Mouse (Mus musculus): ENCODE results near the gene Agfg1. TPM values are rescaled to one million over a fixed set of nuclear protein-coding genes. Genes with fewer than 3 reads are reported as not detected.
A peak's percentile ranks its signal among the peaks of the same experiment; 100 is the strongest.

Gene Agfg1
- polyA plus RNA-seq, 1 experiment from 2014 or later: 54.5 TPM

DNA sequence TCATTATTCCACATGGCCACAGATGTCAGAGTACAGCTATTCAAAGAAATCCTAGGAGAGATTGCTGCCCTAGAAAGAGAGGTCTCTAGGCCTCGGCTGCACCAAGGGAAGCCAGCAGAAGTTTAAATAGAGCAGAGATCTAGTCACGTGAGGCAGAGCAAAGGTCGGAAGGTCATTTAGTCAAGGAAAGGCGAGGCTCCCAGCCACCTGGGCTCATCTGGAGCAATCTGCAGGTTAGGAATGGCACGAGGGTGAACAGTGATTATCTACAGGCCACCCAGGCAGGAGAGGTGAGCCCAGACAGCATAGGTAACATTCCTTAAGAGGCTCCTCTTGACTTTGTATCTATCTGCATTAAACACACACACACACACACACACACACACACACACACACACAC is 12.4 kb upstream of the Agfg1 start:
- Histone ChIP-seq H3K27ac (no peak overlapping the region), H3K4me1 (no peaks in the 10 kb centered on the region), H3K4me3 (no peak overlapping the region), H3K27me3 (replicated peaks) (no peaks in the 10 kb centered on the region), H3K4me2 (replicated peaks) (no peak overlapping the region), H3K9ac (no peak overlapping the region), H3K9me3 (no peaks in the 10 kb centered on the region), H3K36me3 (no peaks in the 10 kb centered on the region)
- 48% methylated on average over 5 of the region's 5 CpGs for WGBS
- ATAC-seq (ENCODE audit: low FRiP score, low read depth): no peak

- no peak for ATAC-seq (ENCODE audit: low FRiP score, low read depth)
- no peaks in the 10 kb centered on the region for H3K27me3 ChIP-seq (replicated peaks)
- no peak overlapping the region for H3K9ac ChIP-seq
- no peak overlapping the region for H3K27ac ChIP-seq
- H3K36me3 ChIP-seq: no peaks in the 10 kb centered on the region
- no peaks in the 10 kb centered on the region for H3K9me3 ChIP-seq
- no peak overlapping the region for H3K4me2 ChIP-seq (replicated peaks)
- H3K4me1 ChIP-seq: no peaks in the 10 kb centered on the region
- no peak overlapping the region for H3K4me3 ChIP-seq
- 86% methylated on average over 1 of the region's 1 CpGs for WGBS
Observed at GRCm38 (mm10) chr1:82830771-82831170, 8.5 kb upstream of the Agfg1 start.

GRCm38 (mm10) chr1:82831547-82832240 is 7.6 kb upstream of the Agfg1 start:
- no peaks in the 10 kb centered on the region for H3K27me3 ChIP-seq (replicated peaks)
- no peak for ATAC-seq (ENCODE audit: low FRiP score, low read depth)
- H3K4me1 ChIP-seq: no peaks in the 10 kb centered on the region
- no peaks in the 10 kb centered on the region for H3K9me3 ChIP-seq
- no peaks in the 10 kb centered on the region for H3K36me3 ChIP-seq
- H3K4me2 ChIP-seq (replicated peaks): no peak overlapping the region
- H3K9ac ChIP-seq: no peak overlapping the region
- WGBS: 61% methylated on average over 9 of the region's 9 CpGs
- no peak overlapping the region for H3K27ac ChIP-seq
- H3K4me3 ChIP-seq: no peak overlapping the region

- no peak overlapping the region for H3K4me2 ChIP-seq (replicated peaks)
- H3K27ac ChIP-seq: no peak overlapping the region
- ATAC-seq (ENCODE audit: low FRiP score, low read depth): no peak
- H3K4me3 ChIP-seq: no peak overlapping the region
- no peaks in the 10 kb centered on the region for H3K9me3 ChIP-seq
- H3K27me3 ChIP-seq (replicated peaks): no peaks in the 10 kb centered on the region
- no peaks in the 10 kb centered on the region for H3K36me3 ChIP-seq
- H3K4me1 ChIP-seq: no peaks in the 10 kb centered on the region
- WGBS: 73% methylated on average over 11 of the region's 11 CpGs
- H3K9ac ChIP-seq: no peak overlapping the region
Observed at GRCm38 (mm10) chr1:82832495-82833021, 6.7 kb upstream of the Agfg1 start.

DNA sequence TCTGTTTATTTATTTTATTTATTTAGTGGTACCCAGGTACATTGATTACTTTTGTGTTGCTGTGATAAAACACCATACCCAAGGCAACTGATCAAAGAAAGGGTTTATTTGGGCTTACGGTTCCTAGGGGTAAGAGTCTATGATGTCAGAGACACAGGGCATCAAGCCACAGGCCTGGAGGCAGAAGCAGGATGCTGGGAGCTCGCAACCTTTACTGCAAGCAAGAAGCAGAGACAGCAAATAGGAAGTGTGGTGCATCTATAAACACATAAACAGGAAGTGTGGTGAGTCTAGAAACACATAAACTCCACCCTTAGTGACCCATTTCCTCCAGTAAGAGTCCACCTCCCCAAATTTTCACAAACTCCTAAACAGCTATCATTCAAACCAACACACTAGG is 5.8 kb upstream of the Agfg1 start:
- no peaks in the 10 kb centered on the region for H3K9me3 ChIP-seq
- no peak overlapping the region for H3K4me3 ChIP-seq
- H3K27me3 ChIP-seq (replicated peaks): no peaks in the 10 kb centered on the region
- peaks cover under 1% of the 10 kb centered on the region; the same call in 1 of the 2 replicates for H3K4me1 ChIP-seq
- no peak overlapping the region for H3K27ac ChIP-seq
- WGBS: 87% methylated on average over 2 of the region's 2 CpGs
- H3K9ac ChIP-seq: no peak overlapping the region
- no peak for ATAC-seq (ENCODE audit: low FRiP score, low read depth)
- H3K36me3 ChIP-seq: no peaks in the 10 kb centered on the region
- no peak overlapping the region for H3K4me2 ChIP-seq (replicated peaks)

- Histone ChIP-seq H3K9ac (no peak overlapping the region), H3K27me3 (replicated peaks) (no peaks in the 10 kb centered on the region), H3K36me3 (no peaks in the 10 kb centered on the region), H3K4me2 (replicated peaks) (no peak overlapping the region), H3K4me1 (peaks cover 7% of the 10 kb centered on the region; the same call in 1 of the 2 replicates), H3K4me3 (no peak overlapping the region), H3K27ac (no peak overlapping the region), H3K9me3 (no peaks in the 10 kb centered on the region)
- no peak for ATAC-seq (ENCODE audit: low FRiP score, low read depth)
- WGBS: 73% methylated on average over 8 of the region's 8 CpGs
Observed at GRCm38 (mm10) chr1:82834572-82834971, 4.7 kb upstream of the Agfg1 start.

DNA sequence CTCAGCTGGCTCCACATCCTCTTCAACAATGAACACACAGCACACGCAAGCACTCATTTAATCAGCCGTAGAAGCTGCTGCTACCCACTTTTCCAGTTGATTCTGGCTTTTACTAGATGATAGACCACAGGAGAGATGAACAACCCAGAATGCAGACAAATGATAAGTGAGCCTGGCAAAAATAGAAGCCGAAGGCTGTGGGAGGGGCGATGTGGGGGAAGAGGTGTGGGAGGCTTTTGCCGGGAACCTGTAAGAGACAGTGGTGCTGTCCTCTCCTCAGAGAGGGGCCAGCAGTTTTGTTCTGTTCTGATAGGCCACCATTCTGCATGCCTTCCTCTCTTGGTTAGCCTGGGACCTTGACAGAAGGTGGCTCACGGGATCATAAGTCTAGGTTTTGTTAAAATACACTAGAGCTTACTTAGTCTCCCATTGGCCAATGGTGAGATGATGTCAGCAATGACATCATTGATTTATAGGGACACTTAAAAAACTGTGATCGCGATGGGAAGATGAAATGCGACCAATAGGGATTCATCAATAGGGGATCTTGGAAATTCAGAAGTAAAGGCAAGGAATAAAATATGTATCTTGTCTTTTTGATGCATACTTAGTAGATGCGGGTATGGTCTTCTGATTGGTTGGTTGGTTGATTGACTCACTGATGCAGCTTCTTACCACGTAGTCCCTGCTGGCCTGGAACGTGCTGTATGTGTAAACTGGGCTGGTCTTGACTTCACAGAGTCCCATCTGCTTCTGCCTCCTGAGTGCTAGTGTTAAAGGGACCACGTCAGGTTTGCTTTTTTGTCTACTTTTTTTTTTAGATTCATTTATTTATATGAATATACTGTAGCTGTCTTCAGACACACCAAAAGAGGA is 2.7 kb upstream of the Agfg1 start:
- H3K4me2 ChIP-seq (replicated peaks): no peak overlapping the region
- no peak overlapping the region for H3K27ac ChIP-seq
- H3K9ac ChIP-seq: no peak overlapping the region
- peaks cover 19% of the 10 kb centered on the region for H3K4me1 ChIP-seq
- ATAC-seq (ENCODE audit: low FRiP score, low read depth): no peak
- no peaks in the 10 kb centered on the region for H3K9me3 ChIP-seq
- no peaks in the 10 kb centered on the region for H3K27me3 ChIP-seq (replicated peaks)
- no peaks in the 10 kb centered on the region for H3K36me3 ChIP-seq
- H3K4me3 ChIP-seq: no peak overlapping the region
- WGBS: 88% methylated on average over 13 of the region's 13 CpGs

DNA sequence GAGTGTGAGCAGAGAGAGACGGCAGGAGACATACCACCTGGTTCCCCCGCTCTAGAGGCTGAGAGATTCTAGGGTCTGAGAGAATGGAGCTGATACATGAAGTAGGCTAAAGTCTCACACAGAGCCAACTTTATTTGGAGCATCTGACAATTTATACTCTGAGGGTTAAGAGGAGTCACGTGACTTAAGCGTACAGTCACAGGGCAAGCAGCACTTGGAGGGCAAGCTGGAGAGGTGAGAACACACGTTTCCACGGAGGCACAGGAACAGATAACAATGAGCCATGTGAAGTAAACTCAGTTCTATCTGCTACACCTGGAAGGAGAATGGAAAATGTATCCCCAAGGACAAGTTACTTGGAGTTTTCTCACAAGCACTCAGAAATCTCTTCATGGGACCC is 1.7 kb upstream of the Agfg1 start:
- Histone ChIP-seq H3K4me1 (peaks cover 20% of the 10 kb centered on the region), H3K36me3 (peaks cover 3% of the 10 kb centered on the region; the same call in 1 of the 2 replicates), H3K9me3 (no peaks in the 10 kb centered on the region), H3K27ac (no peak overlapping the region), H3K27me3 (replicated peaks) (no peaks in the 10 kb centered on the region), H3K4me2 (replicated peaks) (no peak overlapping the region), H3K9ac (no peak overlapping the region), H3K4me3 (no peak overlapping the region)
- 83% methylated on average over 6 of the region's 6 CpGs for WGBS
- no peak for ATAC-seq (ENCODE audit: low FRiP score, low read depth)

- Histone ChIP-seq H3K27ac (no peak overlapping the region), H3K9me3 (no peaks in the 10 kb centered on the region), H3K4me3 (peak overlapping the region; percentile 99), H3K36me3 (peaks cover 3% of the 10 kb centered on the region; the same call in 1 of the 2 replicates), H3K27me3 (replicated peaks) (no peaks in the 10 kb centered on the region), H3K4me2 (replicated peaks) (peak overlapping the region; percentile 88), H3K4me1 (peaks cover 24% of the 10 kb centered on the region), H3K9ac (peak overlapping the region; percentile 98; the same call in 1 of the 2 replicates)
- 25% methylated on average over 18 of the region's 18 CpGs for WGBS
- peak; percentile 48 for ATAC-seq (ENCODE audit: low FRiP score, low read depth)
Observed at GRCm38 (mm10) chr1:82838469-82839295, 601 bp upstream of the Agfg1 start.

DNA sequence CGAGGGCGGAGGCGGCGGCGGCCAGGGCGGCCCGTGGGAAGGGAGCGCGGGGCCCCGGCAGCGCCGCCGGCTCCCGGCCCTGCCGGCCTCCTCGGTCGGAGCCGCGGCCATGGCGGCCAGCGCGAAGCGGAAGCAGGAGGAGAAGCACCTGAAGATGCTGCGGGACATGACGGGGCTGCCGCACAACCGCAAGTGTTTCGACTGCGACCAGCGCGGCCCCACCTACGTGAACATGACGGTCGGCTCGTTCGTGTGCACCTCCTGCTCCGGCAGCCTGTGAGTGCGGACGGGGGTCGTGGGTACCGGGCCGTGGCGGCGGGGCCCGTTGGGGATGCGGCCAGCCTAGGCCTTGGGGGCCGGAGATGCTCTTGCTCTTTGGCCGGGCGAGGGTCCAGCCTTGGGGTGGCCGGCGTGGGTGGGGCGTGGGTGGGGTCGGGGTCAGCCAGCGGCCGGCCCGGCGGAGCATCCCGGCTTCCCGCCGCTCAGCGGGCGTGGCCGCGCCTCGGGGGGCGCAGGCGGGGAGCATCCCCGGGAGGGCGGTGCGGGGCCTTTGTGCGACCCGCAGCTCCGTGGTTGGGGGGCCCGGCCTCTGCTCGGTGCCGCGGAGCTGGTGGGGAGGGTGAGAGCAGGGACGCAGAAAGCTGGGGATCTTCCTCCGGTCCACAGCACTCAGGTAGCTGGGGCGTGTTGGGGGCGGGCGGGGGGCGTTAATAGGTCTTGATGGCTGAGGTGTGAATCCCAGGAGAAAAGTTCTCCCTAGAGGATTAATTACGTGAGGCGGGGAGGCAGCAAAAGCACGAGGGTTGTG is 535 bp downstream of the Agfg1 start:
- ATAC-seq (ENCODE audit: low FRiP score, low read depth): peak; percentile 78

GRCm38 (mm10) chr1:82855729-82856128 is 16.4 kb downstream of the Agfg1 start:
- no peaks in the 10 kb centered on the region for H3K36me3 ChIP-seq
- no peaks in the 10 kb centered on the region for H3K4me1 ChIP-seq
- no peak overlapping the region for H3K27ac ChIP-seq
- H3K4me3 ChIP-seq: no peak overlapping the region
- H3K27me3 ChIP-seq (replicated peaks): no peaks in the 10 kb centered on the region
- no peak overlapping the region for H3K9ac ChIP-seq
- 90% methylated on average over 5 of the region's 5 CpGs for WGBS
- ATAC-seq (ENCODE audit: low FRiP score, low read depth): no peak
- no peaks in the 10 kb centered on the region for H3K9me3 ChIP-seq
- H3K4me2 ChIP-seq (replicated peaks): no peak overlapping the region

More for the DNA sequence above, 535 bp downstream of the Agfg1 start:
- under 1% methylated on average over 84 of the region's 86 CpGs for WGBS
- Histone ChIP-seq H3K4me2 (replicated peaks) (peak overlapping the region; percentile 88), H3K4me3 (peak overlapping the region; percentile 99), H3K27me3 (replicated peaks) (no peaks in the 10 kb centered on the region), H3K9ac (peak overlapping the region; percentile 98), H3K4me1 (peaks cover 24% of the 10 kb centered on the region), H3K9me3 (no peaks in the 10 kb centered on the region), H3K27ac (peak overlapping the region; percentile 62; the same call in 1 of the 2 replicates), H3K36me3 (peaks cover 3% of the 10 kb centered on the region; the same call in 1 of the 2 replicates)
